Mouse (Mus musculus) ovary, adult 10 weeks (tissue): Measurements from ENCODE around the gene Pdcl. TPM values are rescaled to one million over a fixed set of nuclear protein-coding genes. Genes with fewer than 3 reads are reported as not detected.

Experiments used
- polyA plus RNA-seq: library from polyadenylated mRNA; stranded (reverse); fragments of 350-450 nt; fragmentation: Illumina TruSeq; extraction: RNeasy Lipid Tissue Mini Kit (QIAGEN cat#74804); gene quantifications from one replicate; pipeline ENCODE4 v1.2.3, GENCODE M21; 2014

Gene Pdcl
- 140 TPM for polyA plus RNA-seq

GRCm38 (mm10) chr2:37358633-37359540, at the start of gene Pdcl:
TSS of gene Pdcl (minus strand) at chr2:37359332.

GRCm38 (mm10) chr2:37326215-37326614, 32.9 kb downstream of the Pdcl start, which contains the start of gene Olfr368:
TSS of gene Olfr368 (plus strand) at chr2:37326515.

Other genes starting within 250 kb of the Pdcl start
- gene Olfr362, start 241.4 kb downstream of the Pdcl start, polyA plus RNA-seq: not detected
- not detected for gene Olfr364-ps1, start 220.0 kb downstream of the Pdcl start, polyA plus RNA-seq
- gene Olfr365, start 171.1 kb downstream of the Pdcl start, polyA plus RNA-seq: not detected
- gene Olfr366, start 147.8 kb downstream of the Pdcl start, polyA plus RNA-seq: not detected
- not detected for gene Olfr368, start 32.8 kb downstream of the Pdcl start, polyA plus RNA-seq
- 60.8 TPM for gene Rc3h2, start 63.6 kb upstream of the Pdcl start, polyA plus RNA-seq
- 26.0 TPM for gene Zbtb26, start 83.8 kb upstream of the Pdcl start, polyA plus RNA-seq
- gene Zbtb6, start 83.8 kb upstream of the Pdcl start, polyA plus RNA-seq: 57.2 TPM
- gene Rabgap1, start 83.9 kb upstream of the Pdcl start, polyA plus RNA-seq: 74.5 TPM
- 1.5 TPM for gene Gpr21, start 157.0 kb upstream of the Pdcl start, polyA plus RNA-seq